Mouse (Mus musculus): ENCODE data around the gene Stard8.

DNA sequence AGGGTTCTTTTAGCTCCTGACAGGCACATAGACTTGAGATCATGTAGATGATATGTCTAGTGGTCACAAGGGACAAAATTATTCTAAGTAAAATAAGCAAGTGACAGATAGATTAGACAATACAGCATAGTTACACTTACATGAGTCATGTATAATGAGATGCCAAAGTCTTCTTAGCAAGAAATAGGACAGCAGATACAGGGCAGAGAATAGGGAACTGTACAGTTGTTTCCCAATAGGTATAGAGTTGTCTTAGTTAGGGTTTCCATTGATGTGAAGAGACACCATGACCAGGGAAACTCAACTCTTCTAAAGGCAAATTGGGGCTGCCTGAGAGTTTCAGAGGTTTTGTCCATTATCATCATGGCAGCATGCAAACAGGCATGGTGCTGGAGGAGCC, 39.3 kb upstream of the Stard8 start:
- TF ChIP-seq MAFK (IDR thresholded peaks at IDR 0.05; ENCODE audit: insufficient read depth, low read depth, low read length) (no peak), HCFC1 (IDR thresholded peaks at IDR 0.05; ENCODE audit: borderline replicate concordance, insufficient read depth, low read length) (no peak), ZNF384 (IDR thresholded peaks at IDR 0.05; ENCODE audit: low read depth, low read length) (no peak)

Data from ES-E14 (cell line).